Mouse (Mus musculus) stomach, embryonic 15.5 days (tissue): ENCODE measurements around the gene Il1rl2. TPM values are rescaled to one million over a fixed set of nuclear protein-coding genes. Genes with fewer than 3 reads are reported as not detected.

ENCODE experiments used
- ATAC-seq: fragments of 200-750 bp; cut with Nextera tagmentation; 2 replicates; pipeline ENCODE4 v1.8.0; 2017; ENCODE audit warnings: low read depth, moderate number of reproducible peaks, moderate TSS enrichment; ENCODE audit not compliant: insufficient read depth, low FRiP score
- H3K27ac ChIP-seq: fragments of 300-500 bp; sonication (generic); 2 replicates; pipeline ENCODE4 v1.5.1; 2015; ENCODE audit warnings: mild to moderate bottlenecking, inconsistent platforms
- H3K27me3 ChIP-seq: fragments of 300-500 bp; sonication (generic); replicated peaks from 2 replicates; pipeline ENCODE4 v1.6.1; 2015; ENCODE audit warnings: inconsistent platforms
- H3K36me3 ChIP-seq: fragments of 300-500 bp; sonication (generic); 2 replicates; pipeline ENCODE4 v1.6.1; 2015; ENCODE audit warnings: inconsistent platforms
- H3K4me1 ChIP-seq: fragments of 300-500 bp; sonication (generic); 2 replicates; pipeline ENCODE4 v1.6.1; 2015; ENCODE audit warnings: inconsistent platforms
- H3K4me2 ChIP-seq: fragments of 300-500 bp; sonication (generic); 2 replicates; pipeline ENCODE4 v1.6.1; 2015; ENCODE audit warnings: mild to moderate bottlenecking, inconsistent platforms
- H3K4me3 ChIP-seq: fragments of 300-500 bp; sonication (generic); replicated peaks from 2 replicates; pipeline ENCODE4 v1.5.1; 2015; ENCODE audit warnings: inconsistent platforms
- H3K9ac ChIP-seq: fragments of 300-500 bp; sonication (generic); 2 replicates; pipeline ENCODE4 v1.6.1; 2015; ENCODE audit warnings: inconsistent platforms
- H3K9me3 ChIP-seq: fragments of 300-500 bp; sonication (generic); 2 replicates; pipeline ENCODE4 v1.6.1; 2016; ENCODE audit warnings: inconsistent platforms
- whole genome bisulfite sequencing: fragments of 180-500 bp; shearing (Covaris S2); methylation state at CpG from one replicate; pipeline ENCODE4 v1.1.7; 2015; 5-methylcytosine and 5-hydroxymethylcytosine counted together
- polyA plus RNA-seq: library from polyadenylated mRNA; unstranded; fragments of >200 nt; fragmentation: Nextera tagmentation; extraction: Ambion mirVana; gene quantifications from 2 replicates; pipeline ENCODE4 v1.2.1, GENCODE M21; 2015

Il1rl2 gene
- polyA plus RNA-seq, 1 experiment from 2014 or later, result 7.5 TPM

- Histone ChIP-seq H3K4me3 (no peak overlapping the region), H3K27ac (no peak overlapping the region), H3K27me3 (no peaks in the 10 kb centered on the region), H3K4me2 (no peak overlapping the region), H3K9ac (no peak overlapping the region), H3K36me3 (no peaks in the 10 kb centered on the region), H3K9me3 (no peaks in the 10 kb centered on the region), H3K4me1 (no peaks in the 10 kb centered on the region)
- 89% methylated on average over 8 of the region's 8 CpGs for WGBS
- no peak for ATAC-seq
These were observed 60.6 kb downstream of the Il1rl2 start for GRCm38 (mm10) chr1:40384931-40385545.

GRCm38 (mm10) chr1:40391374-40391773 lies 67.0 kb downstream of the Il1rl2 start:
- Histone ChIP-seq H3K4me1 (no peaks in the 10 kb centered on the region), H3K27ac (no peak overlapping the region), H3K9me3 (no peaks in the 10 kb centered on the region), H3K4me3 (no peak overlapping the region), H3K4me2 (no peak overlapping the region), H3K9ac (no peak overlapping the region), H3K27me3 (no peaks in the 10 kb centered on the region), H3K36me3 (no peaks in the 10 kb centered on the region)
- WGBS, result 80% methylated on average over 3 of the region's 3 CpGs
- ATAC-seq, result no peak

- Histone ChIP-seq H3K4me1 (no peaks in the 10 kb centered on the region), H3K9me3 (no peaks in the 10 kb centered on the region), H3K9ac (no peak overlapping the region), H3K4me2 (no peak overlapping the region), H3K27me3 (no peaks in the 10 kb centered on the region), H3K36me3 (no peaks in the 10 kb centered on the region), H3K27ac (no peak overlapping the region), H3K4me3 (no peak overlapping the region)
- ATAC-seq, result no peak
- 72% methylated on average over 6 of the region's 6 CpGs for WGBS
These were observed 68.1 kb downstream of the Il1rl2 start for GRCm38 (mm10) chr1:40392535-40392934.

- Histone ChIP-seq H3K9ac (no peak overlapping the region), H3K27me3 (no peaks in the 10 kb centered on the region), H3K36me3 (no peaks in the 10 kb centered on the region), H3K4me3 (no peak overlapping the region), H3K4me2 (no peak overlapping the region), H3K27ac (no peak overlapping the region), H3K9me3 (no peaks in the 10 kb centered on the region), H3K4me1 (no peaks in the 10 kb centered on the region)
- ATAC-seq, result no peak
- WGBS, result 85% methylated on average over 7 of the region's 7 CpGs
These were observed 68.8 kb downstream of the Il1rl2 start for GRCm38 (mm10) chr1:40393214-40393613.

- 89% methylated on average over 6 of the region's 6 CpGs for WGBS
These were observed 75.2 kb downstream of the Il1rl2 start for GRCm38 (mm10) chr1:40399639-40400038.

GRCm38 (mm10) chr1:40404682-40405081 lies 80.3 kb downstream of the Il1rl2 start:
- Histone ChIP-seq H3K36me3 (no peaks in the 10 kb centered on the region), H3K4me2 (no peak overlapping the region), H3K27me3 (no peaks in the 10 kb centered on the region), H3K9me3 (no peaks in the 10 kb centered on the region), H3K4me1 (no peaks in the 10 kb centered on the region), H3K27ac (no peak overlapping the region), H3K4me3 (no peak overlapping the region), H3K9ac (no peak overlapping the region)
- WGBS, result 67% methylated on average over 7 of the region's 7 CpGs
- no peak for ATAC-seq

More at GRCm38 (mm10) chr1:40399639-40400038, 75.2 kb downstream of the Il1rl2 start:
- H3K9me3 ChIP-seq, result no peaks in the 10 kb centered on the region
- no peaks in the 10 kb centered on the region for H3K36me3 ChIP-seq
- H3K9ac ChIP-seq, result no peak overlapping the region
- no peaks in the 10 kb centered on the region for H3K4me1 ChIP-seq
- no peak overlapping the region for H3K4me2 ChIP-seq
- H3K27me3 ChIP-seq, result no peaks in the 10 kb centered on the region
- no peak overlapping the region for H3K4me3 ChIP-seq
- no peak for ATAC-seq
- H3K27ac ChIP-seq, result no peak overlapping the region

GRCm38 (mm10) chr1:40409882-40410281 lies 85.5 kb downstream of the Il1rl2 start:
- no peak overlapping the region for H3K27ac ChIP-seq
- no peak overlapping the region for H3K4me3 ChIP-seq
- H3K27me3 ChIP-seq, result no peaks in the 10 kb centered on the region
- no peaks in the 10 kb centered on the region for H3K4me1 ChIP-seq
- no peak overlapping the region for H3K9ac ChIP-seq
- no peaks in the 10 kb centered on the region for H3K36me3 ChIP-seq
- no peak overlapping the region for H3K4me2 ChIP-seq
- 53% methylated on average over 1 of the region's 1 CpGs for WGBS
- H3K9me3 ChIP-seq, result no peaks in the 10 kb centered on the region
- ATAC-seq, result no peak

- Histone ChIP-seq H3K9me3 (no peaks in the 10 kb centered on the region), H3K4me3 (no peak overlapping the region), H3K27ac (no peak overlapping the region), H3K4me1 (no peaks in the 10 kb centered on the region), H3K4me2 (no peak overlapping the region), H3K27me3 (no peaks in the 10 kb centered on the region), H3K36me3 (no peaks in the 10 kb centered on the region), H3K9ac (no peak overlapping the region)
- WGBS, result 83% methylated on average over 1 of the region's 1 CpGs
- no peak for ATAC-seq
These were observed 88.6 kb downstream of the Il1rl2 start for GRCm38 (mm10) chr1:40413039-40413438.

- Histone ChIP-seq H3K27me3 (no peaks in the 10 kb centered on the region), H3K9ac (no peak overlapping the region), H3K4me2 (no peak overlapping the region), H3K36me3 (no peaks in the 10 kb centered on the region), H3K4me1 (no peaks in the 10 kb centered on the region), H3K4me3 (no peak overlapping the region), H3K27ac (no peak overlapping the region), H3K9me3 (no peaks in the 10 kb centered on the region)
- WGBS, result 61% methylated on average over 7 of the region's 7 CpGs
- ATAC-seq, result no peak
These were observed 89.9 kb downstream of the Il1rl2 start for GRCm38 (mm10) chr1:40414276-40414675.

- no peaks in the 10 kb centered on the region for H3K9me3 ChIP-seq
- no peak for ATAC-seq
- no peaks in the 10 kb centered on the region for H3K4me1 ChIP-seq
- H3K9ac ChIP-seq, result no peak overlapping the region
- H3K27me3 ChIP-seq, result no peaks in the 10 kb centered on the region
- H3K27ac ChIP-seq, result no peak overlapping the region
- no peak overlapping the region for H3K4me2 ChIP-seq
- H3K4me3 ChIP-seq, result no peak overlapping the region
- 58% methylated on average over 7 of the region's 7 CpGs for WGBS
- no peaks in the 10 kb centered on the region for H3K36me3 ChIP-seq
These were observed 90.7 kb downstream of the Il1rl2 start for GRCm38 (mm10) chr1:40414863-40415656.

- no peaks in the 10 kb centered on the region for H3K4me1 ChIP-seq
- no peaks in the 10 kb centered on the region for H3K9me3 ChIP-seq
- ATAC-seq, result no peak
- 86% methylated on average over 2 of the region's 2 CpGs for WGBS
- H3K27ac ChIP-seq, result no peak overlapping the region
- H3K9ac ChIP-seq, result no peak overlapping the region
- no peaks in the 10 kb centered on the region for H3K36me3 ChIP-seq
- H3K4me3 ChIP-seq, result no peak overlapping the region
- no peak overlapping the region for H3K4me2 ChIP-seq
- H3K27me3 ChIP-seq, result no peaks in the 10 kb centered on the region
These were observed 92.6 kb downstream of the Il1rl2 start for GRCm38 (mm10) chr1:40417034-40417433.
